Mouse (Mus musculus) myocyte (in vitro differentiated cells): ENCODE measurements around the gene Sec22c.

Source experiments
- CEBPB ChIP-seq: IDR thresholded peaks from 2 replicates; pipeline ENCODE4 v1.6.1; 2011; ENCODE audit warnings: mild to moderate bottlenecking, moderate library complexity; ENCODE audit not compliant: poor library complexity, insufficient read depth, severe bottlenecking
- MAX ChIP-seq: IDR thresholded peaks from one replicate; pipeline ENCODE4 v1.6.1; 2011; ENCODE audit warnings: low read depth, mild to moderate bottlenecking, control low read depth
- MYOD1 ChIP-seq, 3 experiments: IDR thresholded peaks; one replicate each; pipeline ENCODE4 v1.6.1; 2011; ENCODE audit warnings: control low read depth in 2 of 3, low read depth in 2 of 3, mild to moderate bottlenecking in 2 of 3, moderate library complexity in 1 of 3; ENCODE audit not compliant: insufficient read length in 2 of 3, control insufficient read depth in 1 of 3
- POLR2A ChIP-seq: IDR thresholded peaks from one replicate; pipeline ENCODE4 v1.6.1; 2011; ENCODE audit warnings: low read depth, mild to moderate bottlenecking, control low read depth, moderate library complexity; ENCODE audit not compliant: insufficient read length

DNA sequence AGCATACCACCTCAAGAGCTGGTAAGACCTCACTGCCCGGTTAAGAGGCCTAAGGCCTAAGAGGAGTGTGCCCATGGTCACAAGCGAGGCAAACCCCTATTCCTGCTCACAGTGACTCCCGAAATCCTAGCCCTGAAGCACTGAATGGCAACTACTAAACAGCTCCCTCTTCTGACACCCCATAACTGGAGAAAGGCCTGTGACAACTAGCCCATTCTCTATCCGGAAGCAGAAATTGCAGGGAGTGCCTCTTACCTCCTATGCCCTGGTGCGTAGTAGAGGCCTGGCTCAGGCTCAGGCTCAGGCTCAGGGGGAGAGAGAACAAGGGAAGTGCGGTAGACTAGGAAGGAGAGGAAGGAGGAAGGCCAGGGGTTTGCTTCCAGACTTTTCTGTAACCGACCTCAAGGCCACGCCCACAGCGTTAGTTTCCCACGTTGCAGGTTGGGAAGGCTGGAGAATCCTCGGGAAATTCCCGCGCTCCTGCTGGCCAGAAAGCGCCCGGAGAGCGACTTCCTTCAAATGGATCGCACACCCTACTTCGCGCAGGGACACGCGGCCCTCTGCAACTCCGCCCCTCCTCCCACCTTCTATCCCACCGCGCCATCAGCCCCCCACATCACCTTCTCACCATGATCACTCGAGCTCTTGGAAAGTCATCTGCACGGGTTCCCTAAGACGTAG lies 63.9 kb downstream of the Sec22c start:
- TF ChIP-seq MYOD1 (IDR thresholded peaks at IDR 0.05; ENCODE audit: control insufficient read depth in 1 of 3, insufficient read length in 2 of 3, low read depth in 2 of 3), result no peak
- TF ChIP-seq POLR2A, result no peak
- TF ChIP-seq CEBPB, result no peak
- TF ChIP-seq MAX, result no peak
